Mouse (Mus musculus): ENCODE results near the gene Lama5.

DNA sequence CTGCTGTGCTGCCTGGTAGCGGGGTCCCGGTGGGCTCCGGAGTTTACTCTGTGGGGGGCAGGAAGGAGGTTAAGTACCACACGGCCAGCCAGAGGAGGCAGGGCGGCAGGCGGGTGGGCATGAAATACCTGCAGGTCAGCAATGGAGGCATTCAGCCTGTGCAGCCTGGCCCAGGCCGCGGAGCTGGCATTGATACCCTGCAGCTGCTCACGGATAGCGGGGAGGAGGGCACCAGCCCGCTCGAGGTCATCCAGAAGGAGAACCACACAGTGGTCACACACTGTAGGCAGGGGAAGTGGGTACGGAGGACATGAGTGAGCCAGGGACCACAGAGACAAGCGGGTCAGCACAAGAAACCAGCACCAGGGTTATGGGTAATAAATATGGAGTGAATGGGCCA is 40.0 kb downstream of the Lama5 start:
- no peak for TF ChIP-seq CTCF (IDR thresholded peaks at IDR 0.05; ENCODE audit: low read depth, low read length)
- no peak for TF ChIP-seq POLR2A (IDR thresholded peaks at IDR 0.05; ENCODE audit: borderline replicate concordance, low read depth, low read length)

All from bone marrow macrophage, adult 2 months (primary cell).